Mouse (Mus musculus): ENCODE measurements around the gene Faap20.

DNA sequence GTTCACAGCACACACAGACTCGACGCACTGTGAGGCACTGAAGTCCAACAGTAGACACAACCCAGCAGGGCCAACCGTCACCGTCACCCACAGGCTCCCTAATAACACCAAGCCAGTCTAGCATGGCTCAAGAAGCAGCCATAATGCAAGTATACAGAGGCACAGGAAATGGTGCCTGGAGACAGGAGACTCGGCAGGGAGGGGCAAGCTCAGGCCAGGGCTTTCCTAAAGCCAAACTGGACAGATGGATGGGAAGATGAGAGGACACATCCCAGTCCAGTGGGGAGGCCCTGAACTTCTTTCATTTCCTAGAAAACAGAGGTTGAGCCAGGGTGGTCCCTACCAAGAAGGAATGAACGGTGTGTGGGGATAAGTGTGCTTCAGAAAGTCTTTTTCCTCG lies 41.0 kb upstream of the Faap20 start:
- TF ChIP-seq POLR2A (IDR thresholded peaks at IDR 0.05; ENCODE audit: control insufficient read depth in 1 of 2, insufficient read depth in 1 of 2, low read depth in 1 of 2, low read length in 2 of 2, poor library complexity in 1 of 2) (no peak), KAT2A (conservative IDR thresholded peaks at IDR 0.05; ENCODE audit: low read depth, low read length) (no peak), MAZ (IDR thresholded peaks at IDR 0.05; ENCODE audit: low read depth, low read length) (no peak), ELF1 (IDR thresholded peaks at IDR 0.05; ENCODE audit: low read depth, low read length) (no peak), MEF2A (IDR thresholded peaks at IDR 0.05; ENCODE audit: extremely low read depth, insufficient replicate concordance, low read depth, low read length, poor library complexity, severe bottlenecking) (no peak), CTCF (IDR thresholded peaks at IDR 0.05 in 2 of 3, conservative IDR thresholded peaks at IDR 0.05 in 1 of 3; ENCODE audit: control insufficient read depth in 1 of 3, insufficient read depth in 1 of 3, low read depth in 2 of 3, low read length in 3 of 3, poor library complexity in 1 of 3, severe bottlenecking in 1 of 3) (no peak)

Measured in MEL (cell line).